Mouse (Mus musculus) ES-Bruce4 (cell line): Measurements from ENCODE around the gene Gm44503. TPM values are rescaled to one million over a fixed set of nuclear protein-coding genes. Genes with fewer than 3 reads are reported as not detected.
A peak's percentile ranks its signal among the peaks of the same experiment; 100 is the strongest.

Experiments used
- H3K27ac ChIP-seq: 2 replicates; pipeline ENCODE4 v1.5.1; 2012; ENCODE audit warnings: low read length, inconsistent platforms; ENCODE audit not compliant: insufficient read depth
- H3K27me3 ChIP-seq: 2 replicates; pipeline ENCODE4 v1.6.1; 2012; ENCODE audit warnings: mild to moderate bottlenecking, low read length, inconsistent platforms; ENCODE audit not compliant: control insufficient read depth, poor library complexity, insufficient read depth, severe bottlenecking
- H3K36me3 ChIP-seq: 2 replicates; pipeline ENCODE4 v1.6.1; 2012; ENCODE audit warnings: inconsistent platforms, mild to moderate bottlenecking, low read length, moderate library complexity; ENCODE audit not compliant: control insufficient read depth, poor library complexity, insufficient read depth, severe bottlenecking
- H3K4me1 ChIP-seq: one replicate; pipeline ENCODE4 v1.8.1; 2011; ENCODE audit warnings: low read length; ENCODE audit not compliant: control insufficient read depth, insufficient read depth
- H3K4me3 ChIP-seq: 2 replicates; pipeline ENCODE4 v1.5.1; 2011; ENCODE audit warnings: low read depth, mild to moderate bottlenecking, low read length
- H3K9ac ChIP-seq: 2 replicates; pipeline ENCODE4 v1.6.1; 2012; ENCODE audit warnings: low read depth, mild to moderate bottlenecking, inconsistent platforms; ENCODE audit not compliant: poor library complexity, severe bottlenecking
- H3K9me3 ChIP-seq: replicated peaks from 2 replicates; pipeline ENCODE4 v1.6.1; 2012; ENCODE audit warnings: mild to moderate bottlenecking, low read length, inconsistent platforms; ENCODE audit not compliant: control insufficient read depth, poor library complexity, insufficient read depth, severe bottlenecking
- CTCF ChIP-seq: IDR thresholded peaks from one replicate; pipeline ENCODE4 v1.8.1; 2011; ENCODE audit warnings: low read depth, low read length
- EP300 ChIP-seq: IDR thresholded peaks from 2 replicates; pipeline ENCODE4 v1.6.1; 2011; ENCODE audit warnings: low read depth, low read length; ENCODE audit not compliant: insufficient read depth
- POLR2A ChIP-seq: IDR thresholded peaks from one replicate; pipeline ENCODE4 v1.8.1; 2011; ENCODE audit warnings: low read length; ENCODE audit not compliant: insufficient read depth
- polyA plus RNA-seq: library from polyadenylated mRNA; stranded (reverse); fragments of >200 nt; gene quantifications from 2 replicates; pipeline ENCODE4 v1.2.4, GENCODE M21; 2011; ENCODE audit warnings: low read depth; ENCODE audit not compliant: missing spikeins, insufficient read depth, insufficient read length

Gene Gm44503
- polyA plus RNA-seq, 1 experiment: not detected

GRCm38 (mm10) chr9:72983066-72983465, 24.4 kb downstream of the Gm44503 start:
- Histone ChIP-seq H3K9ac (no peak overlapping the region), H3K9me3 (no peaks in the 10 kb centered on the region), H3K36me3 (no peaks in the 10 kb centered on the region), H3K4me3 (no peak overlapping the region), H3K27me3 (no peaks in the 10 kb centered on the region), H3K27ac (no peak overlapping the region), H3K4me1 (no peaks in the 10 kb centered on the region)
- TF ChIP-seq CTCF (no peak), POLR2A (no peak), EP300 (no peak)

- Histone ChIP-seq H3K27ac (no peak within 1 kb of the TSS), H3K4me1 (no peaks in the 10 kb centered on the region)
These were observed 26.9 kb downstream of the Gm44503 start, which contains the start of the genes Ccpg1os and Ccpg1 for GRCm38 (mm10) chr9:72985250-72986220. Gene Ccpg1os, minus strand, starts transcription at chr9:72985382. Gene Ccpg1, plus strand, starts transcription at chr9:72985429.

GRCm38 (mm10) chr9:72987703-72988102, 29.1 kb downstream of the Gm44503 start:
- H3K9me3 ChIP-seq: no peaks in the 10 kb centered on the region
- H3K27me3 ChIP-seq: no peaks in the 10 kb centered on the region
- no peak for TF ChIP-seq CTCF
- TF ChIP-seq POLR2A: no peak
- TF ChIP-seq EP300: no peak
- no peak overlapping the region for H3K9ac ChIP-seq
- H3K36me3 ChIP-seq: no peaks in the 10 kb centered on the region
- H3K4me1 ChIP-seq: no peaks in the 10 kb centered on the region
- H3K27ac ChIP-seq: no peak overlapping the region
- H3K4me3 ChIP-seq: no peak overlapping the region

More at GRCm38 (mm10) chr9:72985250-72986220, 26.9 kb downstream of the Gm44503 start, which contains the start of the genes Ccpg1os and Ccpg1:
- H3K9ac ChIP-seq: peak within 1 kb of the TSS; percentile 56
- TF ChIP-seq CTCF: no peak
- peak; percentile 12 for TF ChIP-seq POLR2A
- TF ChIP-seq EP300: no peak
- no peaks in the 10 kb centered on the region for H3K36me3 ChIP-seq
- H3K4me3 ChIP-seq: peak within 1 kb of the TSS; percentile 98
- H3K27me3 ChIP-seq: no peaks in the 10 kb centered on the region
- H3K9me3 ChIP-seq: no peaks in the 10 kb centered on the region

GRCm38 (mm10) chr9:72988706-72989105, 30.1 kb downstream of the Gm44503 start:
- TF ChIP-seq CTCF: no peak
- no peak for TF ChIP-seq POLR2A
- no peak for TF ChIP-seq EP300
- Histone ChIP-seq H3K4me1 (peaks cover under 1% of the 10 kb centered on the region), H3K36me3 (no peaks in the 10 kb centered on the region)

GRCm38 (mm10) chr9:72991420-72991819, 32.8 kb downstream of the Gm44503 start:
- Histone ChIP-seq H3K27ac (no peak overlapping the region), H3K27me3 (no peaks in the 10 kb centered on the region), H3K9ac (no peak overlapping the region), H3K36me3 (no peaks in the 10 kb centered on the region), H3K9me3 (no peaks in the 10 kb centered on the region), H3K4me1 (peaks cover 10% of the 10 kb centered on the region), H3K4me3 (no peak overlapping the region)
- TF ChIP-seq CTCF: no peak
- no peak for TF ChIP-seq POLR2A
- TF ChIP-seq EP300: no peak

More at GRCm38 (mm10) chr9:72988706-72989105, 30.1 kb downstream of the Gm44503 start:
- Histone ChIP-seq H3K27ac (no peak overlapping the region), H3K27me3 (no peaks in the 10 kb centered on the region), H3K9ac (no peak overlapping the region), H3K9me3 (no peaks in the 10 kb centered on the region), H3K4me3 (no peak overlapping the region)

- Histone ChIP-seq H3K4me1 (peaks cover 12% of the 10 kb centered on the region), H3K27me3 (no peaks in the 10 kb centered on the region), H3K4me3 (no peak overlapping the region), H3K9ac (no peak overlapping the region), H3K9me3 (no peaks in the 10 kb centered on the region), H3K27ac (peak overlapping the region; percentile 17; the same call in 1 of the 2 replicates), H3K36me3 (no peaks in the 10 kb centered on the region)
- TF ChIP-seq POLR2A: no peak
- TF ChIP-seq EP300: no peak
These were observed 33.9 kb downstream of the Gm44503 start for GRCm38 (mm10) chr9:72992576-72992975.
